Mouse (Mus musculus): ENCODE data around the gene Adck2.

Adck2 gene

DNA sequence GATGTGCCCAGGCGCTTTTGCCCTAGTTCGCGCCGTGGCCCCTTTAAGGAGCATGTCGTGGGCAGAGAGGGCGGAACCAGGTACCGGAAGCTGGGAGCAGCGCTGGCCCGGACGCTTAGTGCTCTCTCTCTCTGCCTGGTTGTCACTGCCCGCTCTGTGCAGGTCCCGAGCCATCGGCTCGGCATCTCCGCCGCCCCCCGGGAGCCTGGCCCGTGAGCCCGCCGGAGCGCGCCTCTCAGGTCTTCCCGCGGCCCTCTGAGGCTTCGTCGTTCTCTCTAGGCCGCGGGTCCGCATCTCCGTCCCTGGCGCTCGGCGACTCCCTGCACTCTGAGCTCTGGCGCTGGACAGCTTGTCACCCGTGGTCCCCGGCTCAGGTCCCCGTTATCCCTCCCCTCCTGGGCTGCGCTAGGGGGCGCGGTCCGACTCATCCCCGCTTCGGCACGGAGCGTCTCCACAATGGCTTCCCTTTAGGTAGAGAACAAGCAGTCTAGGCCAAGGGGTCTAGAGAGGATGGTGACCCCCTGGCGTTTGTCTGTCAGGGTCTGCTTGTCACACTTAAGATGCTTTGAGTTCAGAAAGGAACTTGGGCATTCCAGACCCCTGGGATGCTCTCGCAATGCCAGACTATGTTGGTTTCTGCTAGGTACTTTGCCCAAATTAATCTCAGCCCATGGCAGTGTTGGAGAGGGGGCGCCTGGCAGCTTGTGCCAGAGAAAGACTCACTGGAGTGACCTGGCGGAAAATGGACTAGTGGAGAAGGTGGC lies at the start of gene Adck2:
Gene Adck2, plus strand, starts transcription at position 83 of the 764 bp plus-strand sequence.
- DNase-seq (ENCODE audit: low spot score in 2 of 2), result peak; percentile 81

- no peak for DNase-seq (ENCODE audit: low spot score in 2 of 2)
Observed at GRCm38 (mm10) chr6:39526797-39527196, 46.9 kb upstream of the Adck2 start.

DNA sequence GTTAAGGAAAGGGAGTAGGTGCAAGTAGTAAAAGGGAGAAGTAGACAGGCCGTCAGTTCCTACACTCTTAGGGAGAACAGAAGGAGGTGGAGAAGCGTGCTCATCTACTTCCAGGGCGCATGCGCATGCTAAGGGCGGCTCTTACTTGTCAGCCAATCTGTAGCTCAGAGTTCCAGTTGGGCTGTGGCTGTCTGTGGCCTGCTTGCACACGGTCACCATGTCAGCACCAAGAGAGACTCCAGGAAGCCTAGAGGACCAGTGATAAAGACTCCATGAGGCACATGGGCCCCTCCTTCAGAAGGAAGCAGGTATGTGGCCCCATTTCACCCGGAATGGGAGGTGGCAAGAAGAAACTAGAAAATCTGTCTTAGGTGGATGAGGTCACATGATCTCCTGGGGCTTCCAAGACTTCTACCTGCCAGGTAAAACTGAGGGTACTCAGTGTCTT lies 46.3 kb upstream of the Adck2 start:
- DNase-seq (ENCODE audit: low spot score in 2 of 2), result peak; percentile 38 to 46

DNA sequence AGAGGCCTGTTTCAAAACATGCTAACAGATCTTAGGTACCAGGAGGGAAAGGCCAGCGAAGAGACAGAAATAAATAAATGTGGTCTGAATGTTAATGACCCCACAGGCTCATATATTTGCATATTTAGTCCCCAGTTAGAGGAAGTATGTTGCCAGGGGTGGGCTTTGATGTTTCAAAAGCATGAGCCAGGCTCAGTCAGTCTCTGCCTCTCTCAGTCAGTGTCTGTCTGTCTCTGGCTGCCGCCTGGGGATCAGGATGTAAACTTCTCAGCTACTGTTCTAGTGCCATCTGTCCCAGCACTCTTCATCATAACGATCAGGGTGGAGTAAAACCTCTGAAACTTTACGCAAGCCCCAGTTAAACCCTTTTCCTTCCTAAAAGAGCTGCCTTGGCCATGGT lies 45.9 kb upstream of the Adck2 start:
- no peak for DNase-seq (ENCODE audit: low spot score in 2 of 2)

DNA sequence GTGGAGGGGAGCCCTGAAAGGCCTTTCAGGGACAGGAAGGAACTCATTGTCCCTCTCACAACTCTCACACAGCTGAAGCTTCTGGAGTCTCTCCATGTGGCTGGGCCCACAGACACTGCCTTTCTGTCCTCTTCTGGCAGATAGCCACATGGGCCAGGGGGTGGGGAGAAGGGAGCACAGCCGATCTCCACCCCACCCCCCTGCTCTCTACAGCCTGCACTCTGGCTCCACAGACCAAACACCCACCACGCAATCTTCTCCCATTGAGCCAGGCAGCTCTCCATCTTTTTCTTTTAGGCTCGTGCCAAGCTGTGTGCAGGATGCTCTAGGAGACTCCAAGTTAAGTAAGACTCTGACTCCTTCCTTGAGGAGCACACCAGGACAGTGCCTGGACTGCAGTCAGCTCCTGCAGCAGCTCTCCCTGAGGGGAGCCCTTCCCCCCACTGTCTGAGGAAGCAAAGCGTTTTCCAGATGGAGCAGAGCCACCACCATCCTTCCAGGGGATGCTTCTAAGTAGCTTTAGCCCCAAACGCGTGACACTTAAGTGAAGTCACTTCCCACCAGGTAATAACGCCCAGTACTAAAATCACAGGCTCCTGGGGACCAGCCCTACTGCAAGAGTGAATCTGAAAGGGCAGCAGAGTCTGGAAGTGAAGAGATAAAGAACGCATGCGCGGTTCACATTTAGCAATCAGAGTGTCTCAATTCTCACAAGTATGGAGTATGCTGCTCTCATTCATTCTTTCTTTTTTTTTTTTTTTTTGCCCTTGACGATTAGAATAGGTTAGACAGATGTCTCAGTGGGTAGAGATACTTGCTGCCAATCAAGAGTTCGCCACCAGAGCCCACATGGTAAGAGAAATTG lies 44.8 kb upstream of the Adck2 start:
- DNase-seq (ENCODE audit: low spot score in 2 of 2), result peak; percentile 70 to 71

GRCm38 (mm10) chr6:39534944-39535343 lies 38.7 kb upstream of the Adck2 start:
- DNase-seq (ENCODE audit: low spot score in 2 of 2), result no peak

GRCm38 (mm10) chr6:39536621-39537020 lies 37.1 kb upstream of the Adck2 start:
- no peak for DNase-seq (ENCODE audit: low spot score in 2 of 2)

DNA sequence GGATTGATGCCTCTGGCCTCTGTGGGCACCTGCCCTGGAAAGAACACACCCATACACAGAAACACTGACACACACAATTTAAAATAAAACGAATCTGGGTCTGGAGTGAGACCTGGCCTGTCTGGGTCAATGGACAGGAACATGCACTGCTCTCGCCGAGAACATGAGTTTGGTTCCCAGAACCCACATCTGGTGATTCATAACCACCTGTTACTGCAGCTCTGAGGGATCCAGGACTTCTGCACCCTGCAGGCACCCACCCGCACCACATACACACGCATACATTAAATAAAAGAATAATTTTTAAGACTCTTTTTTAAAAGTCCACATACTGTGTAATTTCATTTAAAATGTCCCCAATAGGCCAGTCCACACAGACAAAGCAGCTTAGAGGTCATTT lies 36.4 kb upstream of the Adck2 start:
- DNase-seq (ENCODE audit: low spot score in 2 of 2), result no peak

DNA sequence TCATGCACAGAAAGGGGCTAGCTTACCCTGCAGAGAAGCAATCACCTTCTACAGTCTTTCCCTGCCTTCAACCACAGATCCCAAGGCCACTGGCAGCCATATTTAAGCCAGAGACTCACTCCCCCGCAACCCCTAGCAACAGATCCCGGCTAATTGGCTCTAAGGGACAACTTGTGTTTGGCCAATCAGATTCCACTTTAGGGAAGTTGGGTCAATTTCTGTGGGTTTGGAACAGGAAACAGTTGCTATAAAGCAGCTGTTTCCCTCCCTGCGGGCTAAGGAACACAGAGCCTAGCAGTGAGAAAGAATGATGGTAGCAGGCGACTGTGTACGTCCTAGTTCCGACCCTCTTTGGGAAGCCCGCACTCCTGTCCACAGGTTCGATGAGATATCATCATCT lies 35.4 kb upstream of the Adck2 start:
- no peak for DNase-seq (ENCODE audit: low spot score in 2 of 2)

- no peak for DNase-seq (ENCODE audit: low spot score in 2 of 2)
Observed at GRCm38 (mm10) chr6:39539679-39540155, 34.0 kb upstream of the Adck2 start.

- DNase-seq (ENCODE audit: low spot score in 2 of 2), result no peak
Observed at GRCm38 (mm10) chr6:39540563-39540962, 33.1 kb upstream of the Adck2 start.

DNA sequence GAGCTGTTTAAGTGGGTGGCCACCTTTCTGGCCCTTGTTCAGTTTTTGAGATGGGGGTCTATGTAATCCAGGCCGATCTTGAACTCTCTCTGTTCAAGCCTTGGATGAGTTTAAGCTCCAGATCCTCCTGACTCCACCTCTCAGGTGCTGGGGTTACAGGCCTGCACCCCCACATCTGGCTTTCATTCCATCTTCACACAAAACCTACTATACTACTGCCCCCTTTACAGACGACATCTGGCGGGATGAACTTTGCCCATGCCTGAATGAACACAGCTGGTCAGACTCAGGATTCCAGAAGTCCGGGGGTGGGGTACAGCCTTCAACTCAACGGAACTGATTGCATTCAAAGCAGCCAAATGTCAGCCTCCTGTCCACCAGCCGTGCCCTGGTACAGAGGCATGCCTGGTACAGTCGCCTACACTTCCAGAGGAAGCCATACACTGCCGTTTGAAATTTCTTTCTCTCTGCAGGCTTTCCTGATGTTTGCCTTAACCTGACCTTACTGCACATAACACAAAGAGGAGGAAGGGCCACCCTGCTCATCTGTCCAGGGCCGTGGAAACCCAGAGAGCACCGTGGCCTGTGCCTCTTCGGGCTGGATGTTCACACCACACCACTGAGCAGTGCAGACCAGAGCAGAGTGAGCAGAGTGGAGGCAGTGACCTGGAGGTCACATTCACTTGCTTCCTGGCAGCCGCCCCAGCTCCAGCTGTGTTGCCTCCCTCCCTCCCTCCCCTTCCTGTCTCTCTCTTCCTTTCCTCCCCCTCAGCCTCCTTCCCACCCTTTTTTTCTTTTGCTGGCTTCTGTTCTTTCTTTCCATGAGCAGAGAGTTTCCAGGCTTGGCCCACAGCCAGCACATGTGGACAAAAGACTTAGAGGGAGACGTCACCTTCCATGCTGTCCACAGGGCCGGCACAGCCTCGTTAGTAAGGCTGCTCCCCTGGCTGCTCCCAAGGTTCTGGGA lies 30.8 kb upstream of the Adck2 start:
- DNase-seq (ENCODE audit: low spot score in 2 of 2), result no peak

- no peak for DNase-seq (ENCODE audit: low spot score in 2 of 2)
Observed at GRCm38 (mm10) chr6:39543769-39544420, 29.8 kb upstream of the Adck2 start.

DNA sequence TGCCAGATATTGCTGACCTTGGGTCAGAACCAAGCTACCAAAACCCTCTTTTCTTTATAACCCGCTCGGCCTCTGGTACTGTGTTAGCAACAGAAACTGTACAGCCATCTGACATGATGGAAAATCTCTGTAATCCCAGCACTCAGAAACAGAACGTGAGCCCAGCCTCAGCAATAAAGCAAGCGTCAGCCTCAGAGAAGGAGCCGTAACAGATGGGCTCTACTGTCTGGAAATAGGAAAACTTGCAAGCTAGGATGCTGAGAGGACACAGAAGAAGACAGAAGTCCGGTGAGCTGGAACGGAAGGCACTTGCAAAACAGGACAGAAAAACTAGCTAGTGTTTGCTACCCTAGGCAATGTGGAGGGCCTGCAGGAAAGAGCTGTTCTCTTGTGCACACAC lies 28.2 kb upstream of the Adck2 start:
- no peak for DNase-seq (ENCODE audit: low spot score in 2 of 2)

- DNase-seq (ENCODE audit: low spot score in 2 of 2), result no peak
Observed at GRCm38 (mm10) chr6:39548030-39548429, 25.6 kb upstream of the Adck2 start.

DNA sequence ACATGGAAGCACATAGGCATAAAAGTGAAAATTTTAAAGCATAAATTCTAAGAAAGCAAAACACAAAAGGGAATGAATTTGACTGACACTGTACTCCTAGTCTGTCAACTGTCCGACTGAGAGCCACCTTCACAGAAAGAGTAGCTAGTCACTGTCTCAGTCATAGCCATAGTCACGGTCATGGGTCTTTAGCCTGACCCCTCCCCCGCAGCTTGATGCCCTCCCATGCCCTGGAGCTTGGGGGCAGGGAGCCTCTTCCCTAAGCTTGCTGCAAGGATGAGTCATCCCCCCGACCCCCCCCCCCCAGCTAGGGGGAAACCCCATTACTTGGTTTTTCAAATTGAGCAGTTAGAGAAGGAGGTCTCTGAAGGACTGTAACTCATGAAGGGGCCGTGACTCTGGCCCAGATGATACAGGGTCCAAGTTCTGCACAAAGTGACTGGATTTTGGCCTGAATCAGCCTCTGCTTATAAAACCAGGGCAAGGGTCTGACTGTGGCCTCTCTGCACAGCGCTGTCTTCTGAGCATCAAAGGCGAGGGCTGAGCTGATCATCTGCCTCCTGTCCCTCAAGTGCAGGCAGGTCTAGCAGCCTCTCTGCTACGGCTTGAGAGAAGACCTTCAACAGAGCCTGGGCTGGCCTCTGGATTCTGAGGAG lies 21.6 kb upstream of the Adck2 start:
- DNase-seq (ENCODE audit: low spot score in 2 of 2), result no peak

GRCm38 (mm10) chr6:39554888-39555647 lies 18.6 kb upstream of the Adck2 start:
- no peak for DNase-seq (ENCODE audit: low spot score in 2 of 2)

- no peak for DNase-seq (ENCODE audit: low spot score in 2 of 2)
Observed at GRCm38 (mm10) chr6:39555648-39555945, 18.1 kb upstream of the Adck2 start.

GRCm38 (mm10) chr6:39556900-39557659 lies 16.6 kb upstream of the Adck2 start:
- DNase-seq (ENCODE audit: low spot score in 2 of 2), result peak in 1 of 2 experiments; percentile 39
